Mouse (Mus musculus): Measurements from ENCODE around the gene Prl8a6. TPM values are rescaled to one million over a fixed set of nuclear protein-coding genes. Genes with fewer than 3 reads are reported as not detected.

Prl8a6 gene
- not detected for polyA plus RNA-seq (2014; fragmentation: Illumina TruSeq; extraction: RNeasy Lipid Tissue Mini Kit (QIAGEN cat#74804); ENCODE audit: low read depth, low replicate concordance)

DNA sequence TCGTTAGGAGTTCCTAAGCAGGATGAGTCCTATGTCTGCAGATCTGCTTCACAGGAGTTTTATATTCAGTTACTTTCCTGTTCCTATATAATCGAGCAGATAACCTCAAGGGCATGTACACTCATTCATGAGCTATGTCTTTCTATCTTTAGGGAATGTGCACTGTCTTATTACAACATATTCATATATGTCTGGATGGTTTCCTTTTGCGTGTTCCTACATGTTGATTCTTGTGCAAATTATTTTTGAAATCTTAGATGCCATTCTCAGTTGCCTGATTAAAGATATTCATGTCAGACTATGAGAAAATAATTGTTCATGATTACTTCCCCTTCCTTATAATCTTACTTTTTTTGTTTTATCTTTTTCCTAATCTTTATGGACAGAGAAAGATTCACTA, at the start of gene Prl8a6:
TSS of gene Prl8a6 (minus strand) at position 101 of the 400 bp plus-strand sequence.

DNA sequence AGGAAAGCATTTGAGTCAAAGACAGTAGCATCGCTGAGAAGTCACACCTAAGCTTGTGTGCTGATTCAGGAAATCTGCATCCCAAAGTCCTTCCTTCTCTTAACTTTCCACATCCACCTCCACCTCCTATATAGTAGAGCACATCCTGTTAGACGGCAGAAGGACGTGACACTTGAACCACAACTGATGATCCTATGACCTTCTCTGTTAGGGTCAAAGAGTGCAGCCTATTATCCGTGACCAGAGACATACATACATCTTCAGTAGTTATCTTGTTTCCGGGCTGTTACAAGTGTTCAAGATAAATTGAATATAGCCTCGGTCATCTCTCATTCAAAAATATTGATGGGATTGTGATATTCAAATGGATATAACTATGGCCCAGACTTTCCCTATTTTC, 47.7 kb downstream of the Prl8a6 start, which contains the start of gene Prl2b1:
TSS of gene Prl2b1 (minus strand) at position 101 of the 400 bp plus-strand sequence.

Other genes starting within 250 kb of the Prl8a6 start
- gene Prl3c1, start 242.0 kb downstream of the Prl8a6 start, polyA plus RNA-seq (2014; fragmentation: Illumina TruSeq; extraction: RNeasy Lipid Tissue Mini Kit (QIAGEN cat#74804); ENCODE audit: low read depth, low replicate concordance), result 9.6 TPM
- gene Prl3b1, start 196.8 kb downstream of the Prl8a6 start, polyA plus RNA-seq (2014; fragmentation: Illumina TruSeq; extraction: RNeasy Lipid Tissue Mini Kit (QIAGEN cat#74804); ENCODE audit: low read depth, low replicate concordance), result not detected
- not detected for gene Prl3a1, start 179.3 kb downstream of the Prl8a6 start, polyA plus RNA-seq (2014; fragmentation: Illumina TruSeq; extraction: RNeasy Lipid Tissue Mini Kit (QIAGEN cat#74804); ENCODE audit: low read depth, low replicate concordance)
- gene Prl6a1, start 126.1 kb downstream of the Prl8a6 start, polyA plus RNA-seq (2014; fragmentation: Illumina TruSeq; extraction: RNeasy Lipid Tissue Mini Kit (QIAGEN cat#74804); ENCODE audit: low read depth, low replicate concordance), result not detected
- not detected for gene Prl8a2, start 93.0 kb downstream of the Prl8a6 start, polyA plus RNA-seq (2014; fragmentation: Illumina TruSeq; extraction: RNeasy Lipid Tissue Mini Kit (QIAGEN cat#74804); ENCODE audit: low read depth, low replicate concordance)
- not detected for gene Prl2b1, start 47.8 kb downstream of the Prl8a6 start, polyA plus RNA-seq (2014; fragmentation: Illumina TruSeq; extraction: RNeasy Lipid Tissue Mini Kit (QIAGEN cat#74804); ENCODE audit: low read depth, low replicate concordance)
- gene Prl8a8, start 74.5 kb upstream of the Prl8a6 start, polyA plus RNA-seq (2014; fragmentation: Illumina TruSeq; extraction: RNeasy Lipid Tissue Mini Kit (QIAGEN cat#74804); ENCODE audit: low read depth, low replicate concordance), result not detected
- not detected for gene Prl8a9, start 125.9 kb upstream of the Prl8a6 start, polyA plus RNA-seq (2014; fragmentation: Illumina TruSeq; extraction: RNeasy Lipid Tissue Mini Kit (QIAGEN cat#74804); ENCODE audit: low read depth, low replicate concordance)
- gene Prl8a1, start 143.5 kb upstream of the Prl8a6 start, polyA plus RNA-seq (2014; fragmentation: Illumina TruSeq; extraction: RNeasy Lipid Tissue Mini Kit (QIAGEN cat#74804); ENCODE audit: low read depth, low replicate concordance), result not detected
- not detected for gene Prl7b1, start 171.9 kb upstream of the Prl8a6 start, polyA plus RNA-seq (2014; fragmentation: Illumina TruSeq; extraction: RNeasy Lipid Tissue Mini Kit (QIAGEN cat#74804); ENCODE audit: low read depth, low replicate concordance)
- gene Prl7a1, start 203.8 kb upstream of the Prl8a6 start, polyA plus RNA-seq (2014; fragmentation: Illumina TruSeq; extraction: RNeasy Lipid Tissue Mini Kit (QIAGEN cat#74804); ENCODE audit: low read depth, low replicate concordance), result not detected
- gene Prl7a2, start 229.3 kb upstream of the Prl8a6 start, polyA plus RNA-seq (2014; fragmentation: Illumina TruSeq; extraction: RNeasy Lipid Tissue Mini Kit (QIAGEN cat#74804); ENCODE audit: low read depth, low replicate concordance), result not detected

Data from testis, adult 10 weeks (tissue).